In the genomic region with DNA sequence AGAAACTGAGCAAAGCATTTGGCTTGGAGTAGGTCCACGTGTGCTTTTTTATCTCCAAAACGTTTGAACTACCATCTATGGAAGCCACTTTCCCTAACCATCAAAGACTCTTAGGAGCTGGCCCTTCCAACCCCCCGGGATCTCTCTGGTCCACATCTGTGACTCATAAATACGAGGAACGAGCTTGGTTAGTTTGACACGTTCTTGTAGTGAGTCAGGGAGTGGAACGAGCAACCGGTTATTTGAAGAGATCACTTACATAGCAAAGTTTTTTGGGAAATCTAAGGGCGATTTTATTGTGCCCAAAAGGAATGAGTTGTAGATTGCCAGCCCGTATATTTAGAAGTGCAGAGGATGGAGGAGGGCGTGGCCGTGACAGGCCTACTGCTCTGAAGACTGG, we compare ENCODE assay signal across 32 mouse cellular contexts.
DNase-seq lines count a peak whose midpoint lies in the region; ATAC-seq and TF ChIP-seq lines count a peak whose summit lies in the region.
"Had no signal": no experiment of that assay in that cellular context is flagged by ENCODE, and none has a peak within 500 bp of the region (broad histone marks: within the 10 kb centered on the region; RNA-seq: fewer than 3 reads in every experiment).

No protein-coding gene starts in this region.

- H3K27ac ChIP-seq in kidney, postnatal 0 days = no peak overlapping the region
- H3K27ac ChIP-seq in kidney, embryonic 16.5 days (ENCODE audit: low read length) = no peak overlapping the region
- peak overlapping the region; percentile 51 for H3K27ac ChIP-seq in embryonic facial prominence, embryonic 15.5 days (replicated peaks)
- peak overlapping the region; percentile 61 for H3K27ac ChIP-seq in limb, embryonic 15.5 days
- no peak overlapping the region for H3K27ac ChIP-seq in hindbrain, embryonic 16.5 days (ENCODE audit: low read depth, low read length)
- no peak overlapping the region; the same call in 1 of the 2 replicates for H3K27ac ChIP-seq in stomach, postnatal 0 days (replicated peaks)
- H3K27ac ChIP-seq: forebrain, embryonic 12.5 days; heart, embryonic 10.5 days; heart, embryonic 15.5 days; hindbrain, postnatal 0 days; intestine, embryonic 15.5 days; limb, embryonic 12.5 days; liver, embryonic 13.5 days; neural tube, embryonic 15.5 days; stomach, embryonic 15.5 days had no signal

- H3K36me3 ChIP-seq in kidney, postnatal 0 days (ENCODE audit: insufficient read depth, low read length) = no peaks in the 10 kb centered on the region
- H3K36me3 ChIP-seq in kidney, embryonic 16.5 days (ENCODE audit: insufficient read depth, low read length) = no peaks in the 10 kb centered on the region
- H3K36me3 ChIP-seq in embryonic facial prominence, embryonic 15.5 days = no peaks in the 10 kb centered on the region
- H3K36me3 ChIP-seq in limb, embryonic 15.5 days = no peaks in the 10 kb centered on the region
- H3K36me3 ChIP-seq in hindbrain, embryonic 16.5 days (ENCODE audit: control insufficient read depth, insufficient read depth, low read length) = no peaks in the 10 kb centered on the region
- H3K36me3 ChIP-seq in stomach, postnatal 0 days (ENCODE audit: control insufficient read depth, insufficient read depth, low read length) = no peaks in the 10 kb centered on the region
- H3K36me3 ChIP-seq: forebrain, embryonic 12.5 days; heart, embryonic 10.5 days; heart, embryonic 15.5 days; intestine, embryonic 15.5 days; limb, embryonic 12.5 days; liver, embryonic 13.5 days; neural tube, embryonic 15.5 days; stomach, embryonic 15.5 days had no signal

- no peaks in the 10 kb centered on the region for H3K4me1 ChIP-seq in kidney, postnatal 0 days (replicated peaks; ENCODE audit: insufficient read depth, low read length)
- H3K4me1 ChIP-seq in kidney, embryonic 16.5 days (ENCODE audit: insufficient read depth, low read length) = no peaks in the 10 kb centered on the region
- peaks cover 19% of the 10 kb centered on the region for H3K4me1 ChIP-seq in embryonic facial prominence, embryonic 15.5 days
- H3K4me1 ChIP-seq in limb, embryonic 15.5 days = peaks cover 11% of the 10 kb centered on the region
- H3K4me1 ChIP-seq in hindbrain, embryonic 16.5 days (ENCODE audit: control insufficient read depth, insufficient read depth, low read depth, low read length) = no peaks in the 10 kb centered on the region
- peaks cover 3% of the 10 kb centered on the region; the same call in 1 of the 2 replicates for H3K4me1 ChIP-seq in stomach, postnatal 0 days (replicated peaks; ENCODE audit: control insufficient read depth, insufficient read depth)
- H3K4me1 ChIP-seq: intestine, embryonic 15.5 days; neural tube, embryonic 15.5 days had no signal

- no peak overlapping the region for H3K4me3 ChIP-seq in kidney, postnatal 0 days (replicated peaks; ENCODE audit: low read depth, low read length)
- no peak overlapping the region for H3K4me3 ChIP-seq in kidney, embryonic 16.5 days (ENCODE audit: low read length)
- no peak overlapping the region for H3K4me3 ChIP-seq in embryonic facial prominence, embryonic 15.5 days (replicated peaks)
- H3K4me3 ChIP-seq in limb, embryonic 15.5 days = no peak overlapping the region
- no peak overlapping the region for H3K4me3 ChIP-seq in hindbrain, embryonic 16.5 days (ENCODE audit: low read length)
- H3K4me3 ChIP-seq in stomach, postnatal 0 days (ENCODE audit: low read depth, low read length) = no peak overlapping the region
- H3K4me3 ChIP-seq: erythroblast, embryonic 14.5 days; forebrain, embryonic 12.5 days; heart, embryonic 10.5 days; heart, embryonic 15.5 days; intestine, embryonic 15.5 days; limb, embryonic 12.5 days; liver, embryonic 13.5 days; neural tube, embryonic 15.5 days; stomach, embryonic 15.5 days had no signal

- H3K4me2 ChIP-seq in kidney, postnatal 0 days (ENCODE audit: low read length) = no peak overlapping the region
- H3K4me2 ChIP-seq in kidney, embryonic 16.5 days (replicated peaks; ENCODE audit: low read depth, low read length) = no peak overlapping the region
- no peak overlapping the region for H3K4me2 ChIP-seq in embryonic facial prominence, embryonic 15.5 days (replicated peaks)
- H3K4me2 ChIP-seq in limb, embryonic 15.5 days = no peak overlapping the region
- no peak overlapping the region for H3K4me2 ChIP-seq in hindbrain, embryonic 16.5 days (ENCODE audit: low read length)
- no peak overlapping the region for H3K4me2 ChIP-seq in stomach, postnatal 0 days (replicated peaks; ENCODE audit: low read depth)
- H3K4me2 ChIP-seq: forebrain, embryonic 12.5 days; heart, embryonic 15.5 days; intestine, embryonic 15.5 days; limb, embryonic 12.5 days; liver, embryonic 13.5 days; neural tube, embryonic 15.5 days; stomach, embryonic 15.5 days had no signal

- 33% methylated on average over 12 of the region's 12 CpGs for WGBS in kidney, postnatal 0 days
- WGBS in kidney, embryonic 16.5 days = 26% methylated on average over 12 of the region's 12 CpGs
- WGBS in embryonic facial prominence, embryonic 15.5 days = 31% methylated on average over 12 of the region's 12 CpGs
- 17% methylated on average over 12 of the region's 12 CpGs for WGBS in limb, embryonic 15.5 days
- 83% methylated on average over 12 of the region's 12 CpGs for WGBS in hindbrain, embryonic 16.5 days
- WGBS in stomach, postnatal 0 days = 55% methylated on average over 12 of the region's 12 CpGs

- no peak for ATAC-seq in kidney, postnatal 0 days (replicated peaks; ENCODE audit: low FRiP score, low read depth)
- no peak for ATAC-seq in kidney, embryonic 16.5 days (ENCODE audit: low FRiP score, low TSS enrichment)
- peak; percentile 55 for ATAC-seq in embryonic facial prominence, embryonic 15.5 days (ENCODE audit: insufficient number of reproducible peaks, low FRiP score, low TSS enrichment, low read depth)
- peak; percentile 57; the same call in 1 of the 2 replicates for ATAC-seq in limb, embryonic 15.5 days (ENCODE audit: insufficient number of reproducible peaks, low FRiP score, low TSS enrichment, low read depth)
- ATAC-seq in hindbrain, embryonic 16.5 days = no peak
- ATAC-seq in stomach, postnatal 0 days (ENCODE audit: low FRiP score, low TSS enrichment) = no peak
- ATAC-seq: hindbrain, postnatal 0 days; intestine, embryonic 15.5 days had no signal

- TF ChIP-seq CTCF in kidney, postnatal 0 days (IDR thresholded peaks at IDR 0.05; ENCODE audit: low read depth) = no peak
- TF ChIP-seq CTCF in stomach, postnatal 0 days (IDR thresholded peaks at IDR 0.05; ENCODE audit: low read depth) = no peak

- H3K27me3 ChIP-seq in kidney, postnatal 0 days (ENCODE audit: insufficient read depth, low read length) = no peaks in the 10 kb centered on the region
- no peaks in the 10 kb centered on the region for H3K27me3 ChIP-seq in kidney, embryonic 16.5 days (ENCODE audit: insufficient read depth, low read length)
- no peaks in the 10 kb centered on the region for H3K27me3 ChIP-seq in embryonic facial prominence, embryonic 15.5 days
- H3K27me3 ChIP-seq in limb, embryonic 15.5 days = no peaks in the 10 kb centered on the region
- no peaks in the 10 kb centered on the region; the same call in 1 of the 2 replicates for H3K27me3 ChIP-seq in hindbrain, embryonic 16.5 days (replicated peaks; ENCODE audit: control insufficient read depth, insufficient read depth, low read length)
- no peaks in the 10 kb centered on the region for H3K27me3 ChIP-seq in stomach, postnatal 0 days (ENCODE audit: control insufficient read depth, insufficient read depth, low read length)
- H3K27me3 ChIP-seq: CH12.LX; forebrain, embryonic 12.5 days; heart, embryonic 15.5 days; intestine, embryonic 15.5 days; limb, embryonic 12.5 days; liver, embryonic 13.5 days; neural tube, embryonic 15.5 days; stomach, embryonic 15.5 days had no signal

- no peak for TF ChIP-seq EP300 in stomach, postnatal 0 days (optimal IDR thresholded peaks at IDR 0.05)

- no peaks in the 10 kb centered on the region for H3K9me3 ChIP-seq in kidney, postnatal 0 days (replicated peaks; ENCODE audit: low read length)
- no peaks in the 10 kb centered on the region for H3K9me3 ChIP-seq in kidney, embryonic 16.5 days (ENCODE audit: low read length)
- no peaks in the 10 kb centered on the region for H3K9me3 ChIP-seq in embryonic facial prominence, embryonic 15.5 days (replicated peaks)
- H3K9me3 ChIP-seq in limb, embryonic 15.5 days = no peaks in the 10 kb centered on the region
- H3K9me3 ChIP-seq in hindbrain, embryonic 16.5 days (ENCODE audit: control insufficient read depth, low read length) = no peaks in the 10 kb centered on the region
- no peaks in the 10 kb centered on the region for H3K9me3 ChIP-seq in stomach, postnatal 0 days (ENCODE audit: control insufficient read depth, low read length)
- H3K9me3 ChIP-seq: forebrain, embryonic 12.5 days; heart, embryonic 10.5 days; heart, embryonic 15.5 days; intestine, embryonic 15.5 days; limb, embryonic 12.5 days; liver, embryonic 13.5 days; neural tube, embryonic 15.5 days; stomach, embryonic 15.5 days had no signal

- peak; percentile 54 for DNase-seq in kidney, postnatal 0 days (ENCODE audit: low spot score)
- peak; percentile 89 for DNase-seq in 3T3-L1 (ENCODE audit: low read depth, low spot score)
- no peak for DNase-seq in stomach, postnatal 0 days (ENCODE audit: low spot score)
- DNase-seq: adrenal gland, adult 8-10 months; cerebellum, postnatal 10 days; gastrocnemius, postnatal 25 days; heart, adult 11 months; kidney, adult 8-10 months; kidney, postnatal 14 days; layer of hippocampus, adult 9-11 months; liver, embryonic 13.5 days; lung, adult 18-20 months; lung, postnatal 10 days; midbrain, embryonic 14.5 days; retina, postnatal 1 day; right cerebral cortex, postnatal 14 days; thymus, adult 18-20 months; thymus, postnatal 25 days had no signal

- no peak overlapping the region for H3K9ac ChIP-seq in kidney, postnatal 0 days (ENCODE audit: low read depth, low read length)
- H3K9ac ChIP-seq in kidney, embryonic 16.5 days (replicated peaks; ENCODE audit: low read length) = no peak overlapping the region
- H3K9ac ChIP-seq in embryonic facial prominence, embryonic 15.5 days = no peak overlapping the region
- no peak overlapping the region for H3K9ac ChIP-seq in limb, embryonic 15.5 days
- H3K9ac ChIP-seq in hindbrain, embryonic 16.5 days (ENCODE audit: low read depth, low read length) = no peak overlapping the region
- H3K9ac ChIP-seq in stomach, postnatal 0 days (ENCODE audit: low read length) = no peak overlapping the region
- H3K9ac ChIP-seq: forebrain, embryonic 12.5 days; heart, embryonic 15.5 days; intestine, embryonic 15.5 days; limb, embryonic 12.5 days; liver, embryonic 13.5 days; neural tube, embryonic 15.5 days; stomach, embryonic 15.5 days had no signal

Comparison
In these comparisons a context has a peak if more than half of its experiments do, and no peak if none do; other contexts are left out.
1. ATAC-seq: peak in embryonic facial prominence, embryonic 15.5 days (single experiment) and limb, embryonic 15.5 days (single experiment); none in kidney, postnatal 0 days (single experiment), kidney, embryonic 16.5 days (single experiment), hindbrain, embryonic 16.5 days (single experiment) and stomach, postnatal 0 days (single experiment).
2. H3K27ac ChIP-seq: peak in embryonic facial prominence, embryonic 15.5 days (single experiment) and limb, embryonic 15.5 days (single experiment); none in kidney, postnatal 0 days (single experiment), kidney, embryonic 16.5 days (single experiment), hindbrain, embryonic 16.5 days (single experiment) and stomach, postnatal 0 days (single experiment).